Mouse (Mus musculus): ENCODE results near the gene Mageb18.

GRCm38 (mm10) chrX:92342924-92343323 is 256.4 kb downstream of the Mageb18 start:
- TF ChIP-seq CTCF (IDR thresholded peaks at IDR 0.05; ENCODE audit: low read depth), result peak; percentile 77
- no peak for TF ChIP-seq EP300 (optimal IDR thresholded peaks at IDR 0.05)

Measured in stomach, postnatal 0 days (tissue).